Mouse (Mus musculus) CH12.LX (cell line): ENCODE data around the gene Hist1h3b.

Experiments used
- CTCF ChIP-seq, 2 experiments: IDR thresholded peaks in 1 of 2; conservative IDR thresholded peaks in 1 of 2; 2 replicates each; pipeline ENCODE4 v1.5.1; 2011 to 2012; ENCODE audit warnings: low read depth in 2 of 2, low read length in 2 of 2, improper control_type of control experiment in 1 of 2, inconsistent platforms in 1 of 2, mild to moderate bottlenecking in 1 of 2, moderate library complexity in 1 of 2
- POLR2A ChIP-seq: IDR thresholded peaks from 2 replicates; pipeline ENCODE4 v1.6.1; 2011; ENCODE audit warnings: low read depth, mild to moderate bottlenecking, improper control_type of control experiment, low read length
- RCOR1 ChIP-seq: conservative IDR thresholded peaks from 2 replicates; pipeline ENCODE4 v1.6.1; 2012; ENCODE audit warnings: low read depth, mild to moderate bottlenecking, inconsistent platforms, low read length, improper control_type of control experiment
- ZC3H11A ChIP-seq: IDR thresholded peaks from 2 replicates; pipeline ENCODE4 v1.6.1; 2012; ENCODE audit warnings: low read depth, mild to moderate bottlenecking, inconsistent platforms, low read length, improper control_type of control experiment
- ZNF384 ChIP-seq: IDR thresholded peaks from 2 replicates; pipeline ENCODE4 v1.6.1; 2012; ENCODE audit warnings: low read depth, low read length, improper control_type of control experiment, inconsistent platforms

DNA sequence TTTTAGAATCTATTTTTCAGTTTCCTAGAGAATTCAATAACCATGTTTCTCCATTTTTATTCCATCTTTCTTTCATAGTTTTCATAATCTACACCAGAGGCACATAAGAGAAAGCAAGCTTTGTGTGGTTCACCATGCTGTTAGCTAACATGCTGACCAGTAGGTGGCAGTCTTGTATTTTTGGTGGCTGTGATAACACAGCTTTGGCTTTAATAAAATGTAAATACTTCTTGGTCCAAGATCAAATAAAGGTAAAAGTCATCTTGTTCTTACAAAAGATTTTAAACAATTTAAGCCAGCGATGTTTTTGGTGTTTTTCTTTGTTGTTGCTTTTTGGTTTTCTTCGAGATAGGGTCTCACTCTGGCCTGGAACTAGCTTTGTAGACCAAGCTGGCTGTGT is 40.5 kb downstream of the Hist1h3b start:
- TF ChIP-seq CTCF (conservative IDR thresholded peaks at IDR 0.05 in 1 of 2, IDR thresholded peaks at IDR 0.05 in 1 of 2; ENCODE audit: low read depth in 2 of 2, low read length in 2 of 2), result peak; percentile 68 to 87
- TF ChIP-seq POLR2A, result no peak
- no peak for TF ChIP-seq RCOR1
- no peak for TF ChIP-seq ZNF384
- TF ChIP-seq ZC3H11A, result no peak
